7 mouse cellular contexts compared by ENCODE assay signal in the genomic region with DNA sequence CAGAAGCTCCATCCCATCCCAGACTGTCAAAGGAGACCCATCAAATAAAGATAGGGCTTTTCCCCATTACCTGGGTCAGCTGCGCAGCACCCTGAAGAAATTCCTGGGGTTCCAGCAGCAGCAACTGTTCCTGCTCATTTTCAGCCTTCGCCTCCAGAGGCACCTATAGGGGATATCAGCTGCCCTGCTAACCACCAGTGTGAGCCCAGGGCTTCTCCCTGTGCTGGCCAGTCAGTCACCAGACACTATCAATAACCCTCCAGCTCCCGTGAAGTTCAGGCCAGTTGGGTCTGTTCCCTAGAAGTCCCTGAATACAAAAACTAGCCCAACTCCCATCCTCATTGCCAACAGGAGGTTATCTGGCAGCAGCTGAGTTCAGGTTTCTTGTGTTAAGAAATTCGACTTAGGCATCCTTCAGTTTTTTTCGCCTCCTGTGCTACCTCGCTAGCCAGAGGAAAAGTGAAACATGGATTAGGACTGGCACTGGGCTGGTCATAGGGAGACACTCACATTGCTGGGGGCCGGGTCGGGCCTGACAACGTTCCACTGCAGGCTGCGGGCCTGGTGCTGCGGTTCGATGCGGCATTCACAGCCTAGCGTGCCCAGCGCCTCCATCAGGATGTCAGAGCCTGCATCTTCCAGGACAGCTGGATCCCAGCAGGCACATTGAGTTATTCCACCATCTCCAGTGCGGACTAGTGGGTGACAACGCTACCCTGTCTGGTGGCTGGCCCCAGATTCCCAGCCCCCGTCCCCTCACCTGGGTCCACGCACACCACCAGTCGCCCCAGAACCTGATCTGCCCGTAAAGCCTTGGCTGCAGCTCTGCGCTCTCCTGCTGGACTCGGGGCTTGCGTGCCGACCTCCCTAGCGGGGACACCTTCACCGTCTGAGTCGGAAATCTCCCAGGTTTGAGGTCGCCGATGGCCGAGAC. TPM values are rescaled to one million over a fixed set of nuclear protein-coding genes. Genes with fewer than 3 reads are reported as not detected.
DNase-seq lines count a peak whose midpoint lies in the region; ATAC-seq and TF ChIP-seq lines count a peak whose summit lies in the region.

No protein-coding gene starts in this region.

- no peak for TF ChIP-seq CTCF in lung, embryonic 14.5 days (IDR thresholded peaks at IDR 0.05; ENCODE audit: low read depth)

- WGBS in lung, embryonic 14.5 days, result 9% methylated on average over 31 of the region's 31 CpGs
- 10% methylated on average over 31 of the region's 31 CpGs for WGBS in hindbrain, embryonic 10.5 days

- peak overlapping the region; percentile 82 for H3K9ac ChIP-seq in lung, embryonic 14.5 days

- H3K9me3 ChIP-seq in lung, embryonic 14.5 days (ENCODE audit: low read depth, low read length), result no peaks in the 10 kb centered on the region
- H3K9me3 ChIP-seq in hindbrain, embryonic 10.5 days, result no peaks in the 10 kb centered on the region

- H3K36me3 ChIP-seq in lung, embryonic 14.5 days (ENCODE audit: insufficient read depth), result peaks cover 69% of the 10 kb centered on the region
- peaks cover 70% of the 10 kb centered on the region for H3K36me3 ChIP-seq in hindbrain, embryonic 10.5 days

- H3K4me3 ChIP-seq in lung, embryonic 14.5 days (ENCODE audit: low read depth, low read length), result peak overlapping the region; percentile 90
- peak overlapping the region; percentile 94 for H3K4me3 ChIP-seq in hindbrain, embryonic 10.5 days

- no peak for DNase-seq in lung, embryonic 14.5 days
- no peak for DNase-seq in lung, postnatal 25 days (ENCODE audit: low spot score)
- peak; percentile 25 for DNase-seq in c-Kit-positive CD71-positive TER-119-negative erythroid progenitor cells, embryonic 14.5 days (ENCODE audit: low read depth)
- no peak for DNase-seq in hindbrain, embryonic 10.5 days (ENCODE audit: low spot score)
- DNase-seq in right cerebral cortex, postnatal 14 days, result no peak
- no peak for DNase-seq in gastrocnemius, adult 18-20 months (ENCODE audit: low spot score)

- H3K4me1 ChIP-seq in lung, embryonic 14.5 days (ENCODE audit: insufficient read depth), result peaks cover 4% of the 10 kb centered on the region
- peaks cover 52% of the 10 kb centered on the region for H3K4me1 ChIP-seq in hindbrain, embryonic 10.5 days (replicated peaks)

- peak overlapping the region; percentile 21 for H3K27ac ChIP-seq in lung, embryonic 14.5 days (ENCODE audit: low read depth)
- H3K27ac ChIP-seq in hindbrain, embryonic 10.5 days, result peak overlapping the region; percentile 93

- peak overlapping the region; percentile 96 for H3K4me2 ChIP-seq in lung, embryonic 14.5 days

- ATAC-seq in lung, embryonic 14.5 days (ENCODE audit: insufficient read depth), result peak; percentile 9
- ATAC-seq in megakaryocyte progenitor cell, adult 5-6 weeks (replicated peaks; ENCODE audit: poor library complexity), result peak; percentile 21; the same call in 1 of the 2 replicates

- H3K27me3 ChIP-seq in lung, embryonic 14.5 days (ENCODE audit: insufficient read depth, low read length), result no peaks in the 10 kb centered on the region
- H3K27me3 ChIP-seq in hindbrain, embryonic 10.5 days (ENCODE audit: insufficient read depth, poor library complexity, severe bottlenecking), result no peaks in the 10 kb centered on the region

RNA-seq across cellular contexts. Expression of a gene that starts 0.6 kb away (rescaled TPM):
- 21.2 and 23.3 TPM in 2 replicates for polyA plus RNA-seq in lung, embryonic 14.5 days (2014; fragmentation: Nextera tagmentation; extraction: Ambion mirVana)
- polyA plus RNA-seq in hindbrain, embryonic 10.5 days (2016; fragmentation: Nextera tagmentation; extraction: Ambion mirVana), result 30.8 and 36.3 TPM in 2 replicates
- 3.2 and 6.9 TPM in 2 replicates for total RNA-seq in megakaryocyte progenitor cell, adult 5-6 weeks (2015)
- 9.1 and 18.6 TPM in 2 replicates for total RNA-seq in megakaryocyte progenitor cell, adult 5-6 weeks (2017)
- total RNA-seq in gastrocnemius, adult 18-20 months (2021), result 1 to 10 TPM; 6.5 to 8.4 TPM

RNA-seq across cellular contexts. Expression of a gene that starts 0.6 kb away (rescaled TPM):
- 92.1 and 93.7 TPM in 2 replicates for polyA plus RNA-seq in lung, embryonic 14.5 days (2014; fragmentation: Nextera tagmentation; extraction: Ambion mirVana)
- polyA plus RNA-seq in hindbrain, embryonic 10.5 days (2016; fragmentation: Nextera tagmentation; extraction: Ambion mirVana), result 96.7 and 102 TPM in 2 replicates
- total RNA-seq in megakaryocyte progenitor cell, adult 5-6 weeks (2015), result 54.2 and 59.2 TPM in 2 replicates
- total RNA-seq in megakaryocyte progenitor cell, adult 5-6 weeks (2017), result 31.9 and 35.5 TPM in 2 replicates
- total RNA-seq in gastrocnemius, adult 18-20 months (2021), result 10 to 100 TPM; 79.4 to 86.3 TPM

RNA-seq across cellular contexts. Expression of a gene that starts 2.0 kb away (rescaled TPM):
- polyA plus RNA-seq in lung, embryonic 14.5 days (2014; fragmentation: Nextera tagmentation; extraction: Ambion mirVana), result 65.1 and 77.1 TPM in 2 replicates
- polyA plus RNA-seq in hindbrain, embryonic 10.5 days (2016; fragmentation: Nextera tagmentation; extraction: Ambion mirVana), result 44.7 and 46.5 TPM in 2 replicates
- total RNA-seq in megakaryocyte progenitor cell, adult 5-6 weeks (2015), result 21.2 and 32.1 TPM in 2 replicates
- 17.0 and 26.5 TPM in 2 replicates for total RNA-seq in megakaryocyte progenitor cell, adult 5-6 weeks (2017)
- total RNA-seq in gastrocnemius, adult 18-20 months (2021), result 10 to 100 TPM; 11.8 to 12.3 TPM

RNA-seq across cellular contexts. Expression of a gene that starts 7.9 kb away (rescaled TPM):
- polyA plus RNA-seq in lung, embryonic 14.5 days (2014; fragmentation: Nextera tagmentation; extraction: Ambion mirVana), result 34.8 and 37.2 TPM in 2 replicates
- polyA plus RNA-seq in hindbrain, embryonic 10.5 days (2016; fragmentation: Nextera tagmentation; extraction: Ambion mirVana), result 48.9 and 53.4 TPM in 2 replicates
- 14.6 and 17.9 TPM in 2 replicates for total RNA-seq in megakaryocyte progenitor cell, adult 5-6 weeks (2015)
- total RNA-seq in megakaryocyte progenitor cell, adult 5-6 weeks (2017), result 13.9 and 15.3 TPM in 2 replicates
- 10 to 100 TPM; 29.7 to 37.9 TPM for total RNA-seq in gastrocnemius, adult 18-20 months (2021)

RNA-seq across cellular contexts. Expression of a gene that starts 8.2 kb away (rescaled TPM):
- 53.0 and 56.5 TPM in 2 replicates for polyA plus RNA-seq in lung, embryonic 14.5 days (2014; fragmentation: Nextera tagmentation; extraction: Ambion mirVana)
- polyA plus RNA-seq in hindbrain, embryonic 10.5 days (2016; fragmentation: Nextera tagmentation; extraction: Ambion mirVana), result 90.0 and 95.5 TPM in 2 replicates
- total RNA-seq in megakaryocyte progenitor cell, adult 5-6 weeks (2015), result 103 and 114 TPM in 2 replicates
- total RNA-seq in megakaryocyte progenitor cell, adult 5-6 weeks (2017), result 50.4 and 57.8 TPM in 2 replicates
- total RNA-seq in gastrocnemius, adult 18-20 months (2021), result 10 to 100 TPM; 11.0 to 11.1 TPM
